8 mouse cellular contexts compared by ENCODE assay signal in genomic region chr2:165857841-165858426, GRCm38 (mm10). TPM values are rescaled to one million over a fixed set of nuclear protein-coding genes. Genes with fewer than 3 reads are reported as not detected.
DNase-seq lines count a peak whose midpoint lies in the region; ATAC-seq and TF ChIP-seq lines count a peak whose summit lies in the region.

No protein-coding gene starts in this region.

- peak overlapping the region; percentile 85 for H3K9ac ChIP-seq in ES-Bruce4 (ENCODE audit: low read depth, poor library complexity, severe bottlenecking)
- H3K9ac ChIP-seq in embryonic facial prominence, embryonic 13.5 days = peak overlapping the region; percentile 63
- H3K9ac ChIP-seq in heart, embryonic 15.5 days = peak overlapping the region; percentile 48
- H3K9ac ChIP-seq in stomach, postnatal 0 days (ENCODE audit: low read length) = peak overlapping the region; percentile 56

- peak overlapping the region; percentile 96 for H3K27ac ChIP-seq in ES-Bruce4 (ENCODE audit: insufficient read depth, low read length)
- peak overlapping the region; percentile 95 for H3K27ac ChIP-seq in embryonic facial prominence, embryonic 13.5 days
- peak overlapping the region; percentile 94 for H3K27ac ChIP-seq in heart, embryonic 15.5 days
- H3K27ac ChIP-seq in stomach, postnatal 0 days (replicated peaks) = peak overlapping the region; percentile 99

- H3K27me3 ChIP-seq in ES-Bruce4 (ENCODE audit: control insufficient read depth, insufficient read depth, low read length, poor library complexity, severe bottlenecking) = no peaks in the 10 kb centered on the region
- no peaks in the 10 kb centered on the region for H3K27me3 ChIP-seq in embryonic facial prominence, embryonic 13.5 days
- H3K27me3 ChIP-seq in heart, embryonic 15.5 days = no peaks in the 10 kb centered on the region
- H3K27me3 ChIP-seq in stomach, postnatal 0 days (ENCODE audit: control insufficient read depth, insufficient read depth, low read length) = no peaks in the 10 kb centered on the region

- no peak for ATAC-seq in embryonic facial prominence, embryonic 13.5 days (ENCODE audit: insufficient number of reproducible peaks, insufficient read depth, low FRiP score, low TSS enrichment, low read depth)
- peak; percentile 14; the same call in 1 of the 2 replicates for ATAC-seq in heart, embryonic 15.5 days (replicated peaks; ENCODE audit: insufficient number of reproducible peaks, insufficient read depth, low FRiP score, low read depth)
- peak; percentile 74 for ATAC-seq in stomach, postnatal 0 days (ENCODE audit: low FRiP score, low TSS enrichment)
- ATAC-seq in megakaryocyte-erythroid progenitor cell, adult 5-6 weeks (replicated peaks; ENCODE audit: low FRiP score, low TSS enrichment, poor library complexity, severe bottlenecking) = no peak

- H3K9me3 ChIP-seq in ES-Bruce4 (replicated peaks; ENCODE audit: control insufficient read depth, insufficient read depth, low read length, poor library complexity, severe bottlenecking) = no peaks in the 10 kb centered on the region
- H3K9me3 ChIP-seq in embryonic facial prominence, embryonic 13.5 days = no peaks in the 10 kb centered on the region
- H3K9me3 ChIP-seq in heart, embryonic 15.5 days (replicated peaks) = no peaks in the 10 kb centered on the region
- H3K9me3 ChIP-seq in stomach, postnatal 0 days (ENCODE audit: control insufficient read depth, low read length) = no peaks in the 10 kb centered on the region

- peaks cover 15% of the 10 kb centered on the region for H3K4me1 ChIP-seq in ES-Bruce4 (ENCODE audit: control insufficient read depth, insufficient read depth, low read length)
- H3K4me1 ChIP-seq in embryonic facial prominence, embryonic 13.5 days = peaks cover 87% of the 10 kb centered on the region
- H3K4me1 ChIP-seq in heart, embryonic 15.5 days (replicated peaks) = peaks cover 73% of the 10 kb centered on the region
- H3K4me1 ChIP-seq in stomach, postnatal 0 days (replicated peaks; ENCODE audit: control insufficient read depth, insufficient read depth) = peaks cover 37% of the 10 kb centered on the region

- peak overlapping the region; percentile 44 for H3K4me2 ChIP-seq in embryonic facial prominence, embryonic 13.5 days
- H3K4me2 ChIP-seq in heart, embryonic 15.5 days = peak overlapping the region; percentile 61
- H3K4me2 ChIP-seq in stomach, postnatal 0 days (replicated peaks; ENCODE audit: low read depth) = peak overlapping the region; percentile 41

- no peak for TF ChIP-seq POLR2A in ES-Bruce4 (IDR thresholded peaks at IDR 0.05; ENCODE audit: insufficient read depth, low read length)

- 4% methylated on average over 22 of the region's 22 CpGs for WGBS in embryonic facial prominence, embryonic 13.5 days
- 3% methylated on average over 22 of the region's 22 CpGs for WGBS in heart, embryonic 15.5 days
- WGBS in stomach, postnatal 0 days = 4% methylated on average over 22 of the region's 22 CpGs

- no peak for TF ChIP-seq EP300 in ES-Bruce4 (IDR thresholded peaks at IDR 0.05; ENCODE audit: insufficient read depth, low read depth, low read length)
- no peak for TF ChIP-seq EP300 in stomach, postnatal 0 days (optimal IDR thresholded peaks at IDR 0.05)

- H3K4me3 ChIP-seq in ES-Bruce4 (ENCODE audit: low read depth, low read length) = peak overlapping the region; percentile 66
- H3K4me3 ChIP-seq in embryonic facial prominence, embryonic 13.5 days = no peak overlapping the region
- peak overlapping the region; percentile 31 for H3K4me3 ChIP-seq in heart, embryonic 15.5 days
- no peak overlapping the region for H3K4me3 ChIP-seq in stomach, postnatal 0 days (ENCODE audit: low read depth, low read length)

- peak; percentile 76 for DNase-seq in ZHBTc4 (ENCODE audit: low read depth, low spot score)
- peak; percentile 76 for DNase-seq in kidney, postnatal 10 days
- DNase-seq in lung, postnatal 36 days = peak; percentile 72
- DNase-seq in stomach, postnatal 0 days (ENCODE audit: low spot score) = peak; percentile 76

- TF ChIP-seq CTCF in ES-Bruce4 (IDR thresholded peaks at IDR 0.05; ENCODE audit: low read depth, low read length) = no peak
- no peak for TF ChIP-seq CTCF in stomach, postnatal 0 days (IDR thresholded peaks at IDR 0.05; ENCODE audit: low read depth)

- H3K36me3 ChIP-seq in ES-Bruce4 (ENCODE audit: control insufficient read depth, insufficient read depth, low read length, poor library complexity, severe bottlenecking) = no peaks in the 10 kb centered on the region
- peaks cover 13% of the 10 kb centered on the region; the same call in 1 of the 2 replicates for H3K36me3 ChIP-seq in embryonic facial prominence, embryonic 13.5 days
- H3K36me3 ChIP-seq in heart, embryonic 15.5 days = no peaks in the 10 kb centered on the region; the same call in 1 of the 2 replicates
- H3K36me3 ChIP-seq in stomach, postnatal 0 days (ENCODE audit: control insufficient read depth, insufficient read depth, low read length) = no peaks in the 10 kb centered on the region

RNA-seq across cellular contexts. Expression of gene Zmynd8, which starts 40.9 kb away (rescaled TPM):
- polyA plus RNA-seq in ES-Bruce4 (2011; ENCODE audit: insufficient read depth, insufficient read length, low read depth, missing spikeins) = 231 and 237 TPM in 2 replicates
- polyA plus RNA-seq in embryonic facial prominence, embryonic 13.5 days (2015; fragmentation: Nextera tagmentation; extraction: Ambion mirVana) = 61.4 and 62.3 TPM in 2 replicates
- 39.1 and 40.7 TPM in 2 replicates for polyA plus RNA-seq in heart, embryonic 15.5 days (2015; fragmentation: Nextera tagmentation; extraction: Ambion mirVana)
- polyA plus RNA-seq in stomach, postnatal 0 days (2015; fragmentation: Nextera tagmentation; extraction: Ambion mirVana) = 24.3 and 29.7 TPM in 2 replicates
- total RNA-seq in megakaryocyte-erythroid progenitor cell, adult 5-6 weeks (2014; fragmentation: Nextera tagmentation) = 70.9 and 80.1 TPM in 2 replicates
- total RNA-seq in megakaryocyte-erythroid progenitor cell, adult 5-6 weeks (2017) = 27.2 and 42.9 TPM in 2 replicates

Comparison
In these comparisons a context has a peak if more than half of its experiments do, and no peak if none do; other contexts are left out.
1. H3K4me3 ChIP-seq: peak in ES-Bruce4 (single experiment) and heart, embryonic 15.5 days (single experiment); none in embryonic facial prominence, embryonic 13.5 days (single experiment) and stomach, postnatal 0 days (single experiment).
2. ATAC-seq: peak in heart, embryonic 15.5 days (single experiment) and stomach, postnatal 0 days (single experiment); none in embryonic facial prominence, embryonic 13.5 days (single experiment) and megakaryocyte-erythroid progenitor cell, adult 5-6 weeks (single experiment).
3. Peak in every context shown above with its lines, with median percentiles within 50 percentile points of each other: H3K27ac ChIP-seq, H3K9ac ChIP-seq, DNase-seq and H3K4me2 ChIP-seq.